Mouse (Mus musculus): ENCODE data around the gene Ccr8.
A peak's percentile ranks its signal among the peaks of the same experiment; 100 is the strongest.
"Not testable (repeated sequence)": the region's sequence is repeated elsewhere in the genome, so short reads cannot be mapped to it uniquely, and the experiment has no call there.

The Ccr8 gene

GRCm38 (mm10) chr9:120089125-120089524, 2.8 kb upstream of the Ccr8 start:
- no peak for DNase-seq (ENCODE audit: low spot score in 2 of 2)

GRCm38 (mm10) chr9:120091086-120091485, 828 bp upstream of the Ccr8 start:
- no peak for DNase-seq (ENCODE audit: low spot score in 2 of 2)

- no peak for DNase-seq (ENCODE audit: low spot score in 2 of 2)
These were observed 1.8 kb downstream of the Ccr8 start for GRCm38 (mm10) chr9:120093701-120094100.

- no peak for DNase-seq (ENCODE audit: low spot score in 2 of 2)
These were observed 4.0 kb downstream of the Ccr8 start for GRCm38 (mm10) chr9:120095886-120096285.

GRCm38 (mm10) chr9:120098682-120099081, 6.8 kb downstream of the Ccr8 start:
- DNase-seq (ENCODE audit: low spot score in 2 of 2): peak; percentile 81 to 85

GRCm38 (mm10) chr9:120099304-120099703, 7.4 kb downstream of the Ccr8 start:
- no peak for DNase-seq (ENCODE audit: low spot score in 2 of 2)

GRCm38 (mm10) chr9:120101165-120101564, 9.3 kb downstream of the Ccr8 start:
- no peak for DNase-seq (ENCODE audit: low spot score in 2 of 2)

- DNase-seq (ENCODE audit: low spot score in 2 of 2): not testable (repeated sequence)
These were observed 17.0 kb downstream of the Ccr8 start for GRCm38 (mm10) chr9:120108953-120109352.

GRCm38 (mm10) chr9:120110211-120111018, 18.5 kb downstream of the Ccr8 start, which contains the start of gene Slc25a38:
Gene Slc25a38 (plus strand): TSS chr9:120110374.
- peak; percentile 95 to 96 for DNase-seq (ENCODE audit: low spot score in 2 of 2)

GRCm38 (mm10) chr9:120111156-120111945, 19.4 kb downstream of the Ccr8 start:
- no peak for DNase-seq (ENCODE audit: low spot score in 2 of 2)

GRCm38 (mm10) chr9:120112472-120112871, 20.6 kb downstream of the Ccr8 start:
- DNase-seq (ENCODE audit: low spot score in 2 of 2): no peak

GRCm38 (mm10) chr9:120113456-120113855, 21.5 kb downstream of the Ccr8 start:
- no peak for DNase-seq (ENCODE audit: low spot score in 2 of 2)

GRCm38 (mm10) chr9:120114051-120114788, 22.3 kb downstream of the Ccr8 start:
- no peak for DNase-seq (ENCODE audit: low spot score in 2 of 2)

GRCm38 (mm10) chr9:120114789-120115151, 22.9 kb downstream of the Ccr8 start:
- DNase-seq (ENCODE audit: low spot score in 2 of 2): no peak

GRCm38 (mm10) chr9:120115580-120115979, 23.7 kb downstream of the Ccr8 start:
- DNase-seq (ENCODE audit: low spot score in 2 of 2): no peak

GRCm38 (mm10) chr9:120116184-120116624, 24.3 kb downstream of the Ccr8 start:
- no peak for DNase-seq (ENCODE audit: low spot score in 2 of 2)

- no peak for DNase-seq (ENCODE audit: low spot score in 2 of 2)
These were observed 26.3 kb downstream of the Ccr8 start for GRCm38 (mm10) chr9:120118212-120118611.

- DNase-seq (ENCODE audit: low spot score in 2 of 2): no peak
These were observed 28.6 kb downstream of the Ccr8 start for GRCm38 (mm10) chr9:120120503-120120902.

GRCm38 (mm10) chr9:120126868-120127267, 35.0 kb downstream of the Ccr8 start:
- DNase-seq (ENCODE audit: low spot score in 2 of 2): no peak

GRCm38 (mm10) chr9:120127538-120128251, 35.8 kb downstream of the Ccr8 start, which contains the start of gene Rpsa:
Gene Rpsa (plus strand): TSS chr9:120127689.
- peak; percentile 95 to 97 for DNase-seq (ENCODE audit: low spot score in 2 of 2)

- no peak for DNase-seq (ENCODE audit: low spot score in 2 of 2)
These were observed 37.4 kb downstream of the Ccr8 start for GRCm38 (mm10) chr9:120129276-120129675.
